ENCODE assay signal across 10 mouse cellular contexts in genomic region chr16:55858465-55858864, GRCm38 (mm10). TPM values are rescaled to one million over a fixed set of nuclear protein-coding genes. Genes with fewer than 3 reads are reported as not detected.
A peak's percentile ranks its signal among the peaks of the same experiment; 100 is the strongest.
DNase-seq lines count a peak whose midpoint lies in the region; ATAC-seq lines count a peak whose summit lies in the region.
"Had no signal": no experiment of that assay in that cellular context is flagged by ENCODE, and none has a peak within 500 bp of the region (broad histone marks: within the 10 kb centered on the region; RNA-seq: fewer than 3 reads in every experiment).

No protein-coding gene starts in this region.

- no peak for ATAC-seq in kidney, embryonic 14.5 days (ENCODE audit: low FRiP score, low TSS enrichment)
- ATAC-seq in embryonic facial prominence, embryonic 14.5 days (ENCODE audit: low read depth): 0 out of 2 replicates have a peak, but pooled peaks have one; percentile 30
- ATAC-seq in intestine, embryonic 15.5 days: peak; percentile 59

- WGBS in kidney, embryonic 14.5 days: 62% methylated on average over 6 of the region's 6 CpGs
- WGBS in embryonic facial prominence, embryonic 14.5 days: 64% methylated on average over 6 of the region's 6 CpGs
- WGBS in intestine, embryonic 15.5 days: 60% methylated on average over 6 of the region's 6 CpGs

- no peaks in the 10 kb centered on the region for H3K9me3 ChIP-seq in kidney, embryonic 14.5 days (ENCODE audit: control insufficient read depth, low read length)
- H3K9me3 ChIP-seq in embryonic facial prominence, embryonic 14.5 days (ENCODE audit: control insufficient read depth, low read length): no peaks in the 10 kb centered on the region
- H3K9me3 ChIP-seq in intestine, embryonic 15.5 days: 0 out of 2 replicates have a peak, but pooled peaks cover 3% of the 10 kb centered on the region
- H3K9me3 ChIP-seq: embryonic facial prominence, embryonic 15.5 days had no signal

- H3K27ac ChIP-seq in kidney, embryonic 14.5 days (ENCODE audit: low read depth, low read length): no peak overlapping the region
- no peak overlapping the region for H3K27ac ChIP-seq in embryonic facial prominence, embryonic 14.5 days (replicated peaks; ENCODE audit: low read depth, low read length)
- no peak overlapping the region for H3K27ac ChIP-seq in intestine, embryonic 15.5 days
- H3K27ac ChIP-seq: embryonic facial prominence, embryonic 15.5 days; neural tube, embryonic 13.5 days had no signal

- H3K36me3 ChIP-seq in kidney, embryonic 14.5 days (ENCODE audit: control insufficient read depth, insufficient read depth, low read length): no peaks in the 10 kb centered on the region
- no peaks in the 10 kb centered on the region for H3K36me3 ChIP-seq in embryonic facial prominence, embryonic 14.5 days (ENCODE audit: control insufficient read depth, insufficient read depth, low read length)
- H3K36me3 ChIP-seq in intestine, embryonic 15.5 days: no peaks in the 10 kb centered on the region
- H3K36me3 ChIP-seq in splenic B cell, adult 2 months (ENCODE audit: control insufficient read depth, insufficient read depth, low read length, poor library complexity, severe bottlenecking): peaks cover 3% of the 10 kb centered on the region
- H3K36me3 ChIP-seq: embryonic facial prominence, embryonic 15.5 days had no signal

- no peak overlapping the region for H3K9ac ChIP-seq in kidney, embryonic 14.5 days (ENCODE audit: low read depth, low read length)
- H3K9ac ChIP-seq in embryonic facial prominence, embryonic 14.5 days (ENCODE audit: low read depth, low read length): no peak overlapping the region
- H3K9ac ChIP-seq in intestine, embryonic 15.5 days: no peak overlapping the region
- H3K9ac ChIP-seq: embryonic facial prominence, embryonic 15.5 days; neural tube, embryonic 13.5 days had no signal

- H3K27me3 ChIP-seq in kidney, embryonic 14.5 days (ENCODE audit: control insufficient read depth, insufficient read depth, low read length): no peaks in the 10 kb centered on the region
- no peaks in the 10 kb centered on the region for H3K27me3 ChIP-seq in embryonic facial prominence, embryonic 14.5 days (replicated peaks; ENCODE audit: control insufficient read depth, insufficient read depth, low read length)
- no peaks in the 10 kb centered on the region for H3K27me3 ChIP-seq in intestine, embryonic 15.5 days (replicated peaks)
- no peaks in the 10 kb centered on the region for H3K27me3 ChIP-seq in splenic B cell, adult 2 months (ENCODE audit: control insufficient read depth, insufficient read depth, low read length, poor library complexity, severe bottlenecking)
- H3K27me3 ChIP-seq: embryonic facial prominence, embryonic 15.5 days; neural tube, embryonic 13.5 days had no signal

- intact Hi-C loops in left cerebral cortex, postnatal 36 days (cut with DNase I): loop anchor here (10.0 kb wide), 1 partner anchor 344 kb away; no protein-coding TSS in a partner anchor

- peak; percentile 54 for DNase-seq in kidney, adult 11 months
- DNase-seq in adrenal gland, postnatal 4 days (ENCODE audit: low spot score in 2 of 2): peak; percentile 14 to 25
- peak; percentile 56 for DNase-seq in embryonic facial prominence, embryonic 14.5 days (ENCODE audit: low spot score)
- peak; percentile 42 to 53 for DNase-seq in left cerebral cortex, postnatal 36 days (ENCODE audit: low spot score in 2 of 2)
- DNase-seq in monocyte, adult 2 months (ENCODE audit: low read depth in 1 of 2, low spot score in 2 of 2): peak; percentile 18 to 45
- DNase-seq in splenic B cell, adult 2 months (ENCODE audit: low read depth, low spot score): peak; percentile 86

- H3K4me2 ChIP-seq in kidney, embryonic 14.5 days (replicated peaks; ENCODE audit: low read depth, low read length): no peak overlapping the region
- no peak overlapping the region for H3K4me2 ChIP-seq in embryonic facial prominence, embryonic 14.5 days (ENCODE audit: low read depth, low read length)
- H3K4me2 ChIP-seq in intestine, embryonic 15.5 days (replicated peaks): no peak overlapping the region
- H3K4me2 ChIP-seq: embryonic facial prominence, embryonic 15.5 days; neural tube, embryonic 13.5 days had no signal

- no peaks in the 10 kb centered on the region for H3K4me1 ChIP-seq in kidney, embryonic 14.5 days (ENCODE audit: control insufficient read depth, insufficient read depth, low read length)
- no peaks in the 10 kb centered on the region for H3K4me1 ChIP-seq in embryonic facial prominence, embryonic 14.5 days (ENCODE audit: control insufficient read depth, insufficient read depth, low read length)
- H3K4me1 ChIP-seq in intestine, embryonic 15.5 days (replicated peaks): no peaks in the 10 kb centered on the region
- H3K4me1 ChIP-seq: embryonic facial prominence, embryonic 15.5 days; neural tube, embryonic 13.5 days had no signal

- H3K4me3 ChIP-seq in kidney, embryonic 14.5 days (ENCODE audit: low read length): no peak overlapping the region
- H3K4me3 ChIP-seq in embryonic facial prominence, embryonic 14.5 days (ENCODE audit: low read depth, low read length): no peak overlapping the region
- H3K4me3 ChIP-seq in intestine, embryonic 15.5 days (replicated peaks): no peak overlapping the region
- H3K4me3 ChIP-seq: embryonic facial prominence, embryonic 15.5 days; neural tube, embryonic 13.5 days had no signal

RNA-seq across cellular contexts. Expression of gene Nfkbiz, which starts 19.8 kb away (rescaled TPM):
- 3.9 and 4.4 TPM in 2 replicates for polyA plus RNA-seq in kidney, embryonic 14.5 days (2014; fragmentation: Nextera tagmentation; extraction: Ambion mirVana)
- 1 to 10 TPM; 6.8 to 7.4 TPM for total RNA-seq in adrenal gland, postnatal 4 days (2021)
- polyA plus RNA-seq in embryonic facial prominence, embryonic 14.5 days (2014; fragmentation: Nextera tagmentation; extraction: Ambion mirVana): 4.5 and 5.5 TPM in 2 replicates
- 8.7 and 8.8 TPM in 2 replicates for polyA plus RNA-seq in intestine, embryonic 15.5 days (2015; fragmentation: Nextera tagmentation; extraction: Ambion mirVana)
- total RNA-seq in left cerebral cortex, postnatal 36 days (2021): 1 to 10 TPM; 2.9 to 3.8 TPM

RNA-seq across cellular contexts. Expression of gene Nxpe3, which starts 36.6 kb away (rescaled TPM):
- polyA plus RNA-seq in kidney, embryonic 14.5 days (2014; fragmentation: Nextera tagmentation; extraction: Ambion mirVana): 1.1 and 1.3 TPM in 2 replicates
- total RNA-seq in adrenal gland, postnatal 4 days (2021): 1 to 10 TPM; 2.5 to 3.0 TPM
- 0.68 and 0.70 TPM in 2 replicates for polyA plus RNA-seq in embryonic facial prominence, embryonic 14.5 days (2014; fragmentation: Nextera tagmentation; extraction: Ambion mirVana)
- 1.3 and 1.5 TPM in 2 replicates for polyA plus RNA-seq in intestine, embryonic 15.5 days (2015; fragmentation: Nextera tagmentation; extraction: Ambion mirVana)
- 10 to 100 TPM in 1 of 2 experiments, 1 to 10 TPM in 1; 9.9 to 11.4 TPM for total RNA-seq in left cerebral cortex, postnatal 36 days (2021)

Comparison
In these comparisons a context has a peak if more than half of its experiments do, and no peak if none do; other contexts are left out.
1. DNase-seq: peak in every context shown above with its lines; median percentile 86 in splenic B cell, adult 2 months; 56 in embryonic facial prominence, embryonic 14.5 days; 54 in kidney, adult 11 months; 48 in left cerebral cortex, postnatal 36 days; 32 in monocyte, adult 2 months; 20 in adrenal gland, postnatal 4 days.